Mouse (Mus musculus): ENCODE results near the gene Ppp1r11. TPM values are rescaled to one million over a fixed set of nuclear protein-coding genes. Genes with fewer than 3 reads are reported as not detected.

The Ppp1r11 gene
- polyA plus RNA-seq, 1 experiment from 2014 or later, result 157 TPM

DNA sequence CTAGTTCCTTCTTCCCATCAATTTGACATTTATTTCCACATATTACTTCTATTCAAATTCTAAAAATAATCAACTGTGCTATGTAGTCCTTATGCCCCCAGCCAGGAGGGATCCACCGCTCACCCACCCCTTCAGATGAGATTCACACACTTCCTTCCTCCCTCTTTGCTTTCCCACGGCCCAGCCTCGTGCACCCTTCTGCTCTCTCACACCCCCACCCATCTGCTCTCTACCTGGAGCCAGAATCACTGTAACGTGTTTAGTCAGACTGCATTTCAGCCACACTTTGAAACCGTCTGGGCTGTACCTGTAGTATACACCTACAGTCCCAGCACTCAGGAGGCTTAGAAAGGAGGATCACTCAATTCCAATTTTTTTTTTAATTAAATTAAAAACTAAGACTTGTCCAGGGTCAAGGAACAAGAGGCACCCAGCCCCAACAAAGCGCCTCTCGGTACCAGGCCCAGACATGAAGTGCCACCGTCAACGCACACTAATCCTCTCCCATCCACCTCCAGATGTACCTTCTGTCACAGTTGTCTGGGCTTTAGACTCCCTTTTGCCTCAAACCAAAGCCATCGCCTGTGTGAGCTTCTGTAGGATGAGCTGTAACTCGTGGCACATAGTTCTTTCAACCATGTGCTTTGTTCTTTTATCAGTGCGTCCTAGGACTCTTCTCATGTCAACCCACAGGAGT lies 22.2 kb downstream of the Ppp1r11 start:
- Histone ChIP-seq H3K27me3 (ENCODE audit: poor library complexity, severe bottlenecking) (no peaks in the 10 kb centered on the region), H3K4me3 (no peak overlapping the region), H3K27ac (no peak overlapping the region), H3K36me3 (replicated peaks) (no peaks in the 10 kb centered on the region), H3K9me3 (no peaks in the 10 kb centered on the region), H3K4me1 (no peaks in the 10 kb centered on the region)
- DNase-seq (ENCODE audit: extremely low spot score, low spot score), result no peak
- WGBS, result 84% methylated on average over 12 of the region's 12 CpGs

DNA sequence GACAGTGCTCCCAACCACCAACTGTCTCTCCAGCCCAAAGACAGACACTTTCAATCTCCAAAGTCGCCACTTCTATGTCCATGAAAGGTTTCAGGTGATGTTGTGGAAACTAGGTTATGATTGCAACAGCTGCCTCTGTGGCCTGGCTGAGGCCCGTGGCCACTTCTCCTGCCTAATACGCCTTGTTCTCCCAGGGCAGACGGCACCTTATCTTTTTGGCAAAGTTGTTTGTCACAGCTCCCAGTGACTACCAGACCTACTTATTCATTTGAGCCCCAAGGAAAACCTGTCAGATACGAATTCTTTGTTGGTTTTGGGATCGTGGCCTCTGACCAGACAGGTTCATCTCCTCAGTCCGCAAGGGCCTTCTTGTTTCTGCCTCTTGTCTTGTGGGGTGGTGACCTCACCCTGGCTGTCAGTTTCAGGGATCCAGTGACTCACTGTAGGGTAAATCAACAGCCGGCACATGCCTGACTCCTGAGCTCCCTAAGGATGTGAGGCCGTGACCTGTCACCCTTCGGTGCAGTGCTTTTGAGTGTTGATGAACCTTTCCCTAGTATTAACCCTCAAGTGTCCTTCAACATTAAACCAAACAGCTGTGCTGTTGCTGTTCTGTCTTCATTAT lies 23.9 kb downstream of the Ppp1r11 start:
- Histone ChIP-seq H3K4me1 (no peaks in the 10 kb centered on the region), H3K9me3 (no peaks in the 10 kb centered on the region), H3K27me3 (ENCODE audit: poor library complexity, severe bottlenecking) (no peaks in the 10 kb centered on the region), H3K36me3 (replicated peaks) (no peaks in the 10 kb centered on the region), H3K4me3 (no peak overlapping the region), H3K27ac (no peak overlapping the region)
- no peak for DNase-seq (ENCODE audit: extremely low spot score, low spot score)
- 67% methylated on average over 10 of the region's 10 CpGs for WGBS

DNA sequence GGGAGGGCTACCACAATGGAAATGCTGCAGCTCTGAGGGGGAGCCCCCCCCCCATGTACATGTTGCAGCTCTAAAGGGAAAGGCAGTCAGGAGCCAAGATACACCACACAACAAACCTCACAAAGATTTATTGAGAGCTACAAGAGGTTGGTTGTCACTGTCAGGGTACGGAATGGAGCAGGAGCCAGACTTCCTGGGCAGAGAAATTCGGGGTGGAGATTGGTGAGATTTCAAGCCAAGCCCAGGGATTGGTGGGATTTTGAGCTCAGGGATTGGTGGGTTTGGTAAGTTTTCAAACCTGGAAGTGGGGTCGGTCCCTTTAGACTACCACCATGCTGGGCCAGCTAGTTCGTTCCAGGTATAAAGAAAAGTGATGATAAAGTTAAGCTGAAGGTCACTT lies 28.1 kb downstream of the Ppp1r11 start:
- Histone ChIP-seq H3K9me3 (no peaks in the 10 kb centered on the region), H3K36me3 (replicated peaks) (no peaks in the 10 kb centered on the region), H3K27ac (no peak overlapping the region), H3K27me3 (ENCODE audit: poor library complexity, severe bottlenecking) (peaks cover 3% of the 10 kb centered on the region; the same call in 1 of the 2 replicates), H3K4me3 (no peak overlapping the region), H3K4me1 (no peaks in the 10 kb centered on the region)
- 73% methylated on average over 4 of the region's 4 CpGs for WGBS
- no peak for DNase-seq (ENCODE audit: extremely low spot score, low spot score)

DNA sequence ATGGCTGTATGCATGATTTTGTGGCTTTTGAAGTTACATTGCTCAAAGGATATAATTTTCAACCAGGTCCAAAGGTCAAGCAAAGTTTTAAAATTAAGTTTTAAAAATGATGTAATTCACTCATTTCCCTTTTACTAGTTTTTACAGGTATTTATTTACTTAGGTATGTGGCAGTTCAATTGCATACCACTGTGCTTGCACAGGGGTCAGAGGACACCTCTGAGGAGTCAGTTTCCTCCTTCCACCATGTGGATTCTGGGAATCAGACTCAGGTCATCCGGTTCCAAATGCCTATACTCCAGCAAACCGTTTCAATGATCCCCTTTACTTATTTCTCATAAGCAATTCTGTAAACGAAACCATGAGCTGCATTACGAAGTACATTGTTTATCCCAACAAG lies 28.8 kb downstream of the Ppp1r11 start:
- Histone ChIP-seq H3K9me3 (no peaks in the 10 kb centered on the region), H3K4me1 (no peaks in the 10 kb centered on the region), H3K27me3 (ENCODE audit: poor library complexity, severe bottlenecking) (peaks cover 3% of the 10 kb centered on the region; the same call in 1 of the 2 replicates), H3K36me3 (replicated peaks) (no peaks in the 10 kb centered on the region), H3K27ac (no peak overlapping the region), H3K4me3 (no peak overlapping the region)
- no peak for DNase-seq (ENCODE audit: extremely low spot score, low spot score)
- 84% methylated on average over 4 of the region's 4 CpGs for WGBS

DNA sequence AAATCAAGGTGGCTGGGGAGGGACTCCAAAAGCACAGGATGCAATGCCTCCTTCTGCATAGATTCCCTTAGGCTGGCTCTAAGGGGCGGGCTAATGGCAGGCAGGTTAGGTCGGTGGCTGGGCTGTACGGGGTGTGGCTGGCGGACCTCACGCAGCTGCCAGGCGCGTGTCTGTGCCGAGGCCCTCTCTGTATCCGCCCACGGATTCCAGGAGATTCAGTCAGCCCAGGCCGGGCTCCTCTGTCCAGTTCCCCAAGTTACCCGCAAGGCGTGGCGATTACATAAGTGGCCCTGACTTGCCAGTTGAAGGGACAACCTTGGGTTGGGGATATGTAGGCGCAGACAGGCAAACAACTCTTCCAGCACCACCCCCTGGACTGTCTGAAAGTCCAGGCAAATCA lies 31.3 kb downstream of the Ppp1r11 start:
- no peaks in the 10 kb centered on the region for H3K9me3 ChIP-seq
- H3K27me3 ChIP-seq (ENCODE audit: poor library complexity, severe bottlenecking), result peaks cover 3% of the 10 kb centered on the region; the same call in 1 of the 2 replicates
- no peak overlapping the region for H3K4me3 ChIP-seq
- no peak overlapping the region for H3K27ac ChIP-seq
- DNase-seq (ENCODE audit: extremely low spot score, low spot score), result no peak
- no peaks in the 10 kb centered on the region for H3K36me3 ChIP-seq (replicated peaks)
- WGBS, result 58% methylated on average over 15 of the region's 15 CpGs
- H3K4me1 ChIP-seq, result no peaks in the 10 kb centered on the region

DNA sequence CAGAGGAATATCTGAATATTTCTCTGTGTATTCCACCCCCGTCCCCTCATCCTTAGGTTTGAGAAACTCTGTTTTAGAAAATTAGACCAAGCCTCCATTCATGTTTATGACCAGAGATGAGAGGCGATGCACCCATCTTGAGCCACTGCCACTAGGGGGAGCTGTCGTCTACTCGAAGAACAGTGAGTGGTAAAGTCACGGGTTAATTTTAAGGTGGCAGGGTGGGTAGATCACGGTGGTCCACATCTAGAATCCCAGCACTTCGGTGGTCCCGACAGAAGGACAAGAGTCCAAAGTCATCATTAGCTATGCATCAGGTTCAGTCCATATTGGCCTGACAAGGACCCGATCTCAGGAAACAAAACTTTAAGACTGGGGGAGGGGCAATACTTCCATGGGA lies 36.5 kb downstream of the Ppp1r11 start:
- Histone ChIP-seq H3K36me3 (replicated peaks) (no peaks in the 10 kb centered on the region), H3K4me3 (no peak overlapping the region), H3K9me3 (no peaks in the 10 kb centered on the region), H3K27ac (no peak overlapping the region), H3K27me3 (ENCODE audit: poor library complexity, severe bottlenecking) (peaks cover under 1% of the 10 kb centered on the region; the same call in 1 of the 2 replicates), H3K4me1 (no peaks in the 10 kb centered on the region)
- WGBS, result 17% methylated on average over 9 of the region's 9 CpGs
- DNase-seq (ENCODE audit: extremely low spot score, low spot score), result peak; percentile 52

DNA sequence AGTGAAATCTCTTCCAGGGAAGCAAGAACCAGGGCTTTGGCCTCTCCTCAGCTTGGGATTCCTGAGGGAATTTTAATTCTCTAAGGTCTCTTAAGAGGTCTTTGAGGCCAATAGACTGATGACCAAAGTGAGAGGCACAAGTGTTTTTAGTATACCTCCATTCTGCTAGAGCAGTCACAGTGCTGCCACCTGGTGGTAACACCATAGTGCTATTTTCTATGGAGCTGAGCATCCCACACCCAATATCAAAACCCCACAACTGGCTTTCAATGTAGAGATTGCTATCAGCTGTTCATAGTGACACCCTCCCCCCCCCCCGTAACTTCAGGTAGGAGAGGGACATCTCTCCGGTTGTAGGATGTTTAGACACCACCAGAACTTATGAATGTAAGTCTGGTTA lies 37.4 kb downstream of the Ppp1r11 start:
- Histone ChIP-seq H3K27me3 (ENCODE audit: poor library complexity, severe bottlenecking) (no peaks in the 10 kb centered on the region), H3K36me3 (replicated peaks) (no peaks in the 10 kb centered on the region), H3K4me1 (no peaks in the 10 kb centered on the region), H3K27ac (no peak overlapping the region), H3K4me3 (no peak overlapping the region), H3K9me3 (no peaks in the 10 kb centered on the region)
- DNase-seq (ENCODE audit: extremely low spot score, low spot score), result peak; percentile 69
- WGBS, result 18% methylated on average over 2 of the region's 2 CpGs

DNA sequence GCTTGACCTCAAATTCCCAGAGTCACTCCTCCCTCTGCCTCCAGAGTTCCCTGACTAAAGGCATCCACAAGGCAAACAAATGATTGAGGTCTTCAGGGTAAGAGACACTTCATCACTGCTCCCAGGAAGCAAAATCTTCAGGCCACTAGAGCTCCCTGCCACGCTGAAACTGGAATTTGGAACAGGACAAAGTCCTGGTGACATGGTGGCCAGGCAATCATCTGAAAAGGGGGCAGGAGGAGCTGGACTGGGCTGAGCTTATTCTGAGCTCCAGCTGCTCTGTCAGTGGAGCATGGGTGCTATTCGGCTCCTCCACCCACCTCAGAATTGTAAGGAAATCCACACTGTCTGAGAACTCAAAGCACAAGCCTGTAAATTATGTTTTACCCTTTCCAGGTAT lies 39.5 kb downstream of the Ppp1r11 start:
- no peaks in the 10 kb centered on the region for H3K27me3 ChIP-seq (ENCODE audit: poor library complexity, severe bottlenecking)
- no peaks in the 10 kb centered on the region for H3K36me3 ChIP-seq (replicated peaks)
- H3K4me3 ChIP-seq, result no peak overlapping the region
- no peak overlapping the region for H3K27ac ChIP-seq
- DNase-seq (ENCODE audit: extremely low spot score, low spot score), result no peak
- peaks cover 4% of the 10 kb centered on the region; the same call in 1 of the 2 replicates for H3K4me1 ChIP-seq
- WGBS, result 67% methylated on average over 2 of the region's 2 CpGs
- no peaks in the 10 kb centered on the region for H3K9me3 ChIP-seq

DNA sequence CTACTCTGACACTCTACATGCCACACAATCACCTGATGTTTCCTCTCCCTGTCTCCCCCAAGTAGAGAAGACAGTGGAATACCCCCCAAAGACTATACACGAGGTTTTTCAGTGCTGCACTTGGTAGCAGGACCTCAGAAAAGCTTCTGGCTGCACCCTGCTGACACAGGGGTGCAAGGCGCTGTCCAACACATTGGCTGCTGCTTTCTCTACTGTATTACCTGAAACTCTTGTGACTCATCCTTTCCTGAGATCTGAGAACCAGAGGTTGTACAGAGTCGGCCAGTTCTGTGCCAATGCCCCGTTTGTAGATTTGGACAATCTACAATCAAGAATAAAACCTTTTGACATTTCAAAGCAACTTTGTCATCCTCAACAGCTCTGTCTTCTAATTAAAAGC lies 41.7 kb downstream of the Ppp1r11 start:
- no peaks in the 10 kb centered on the region for H3K9me3 ChIP-seq
- no peaks in the 10 kb centered on the region for H3K27me3 ChIP-seq (ENCODE audit: poor library complexity, severe bottlenecking)
- H3K27ac ChIP-seq, result no peak overlapping the region
- no peak for DNase-seq (ENCODE audit: extremely low spot score, low spot score)
- H3K4me3 ChIP-seq, result no peak overlapping the region
- H3K36me3 ChIP-seq (replicated peaks), result no peaks in the 10 kb centered on the region
- WGBS, result 59% methylated on average over 4 of the region's 4 CpGs
- peaks cover 4% of the 10 kb centered on the region; the same call in 1 of the 2 replicates for H3K4me1 ChIP-seq

DNA sequence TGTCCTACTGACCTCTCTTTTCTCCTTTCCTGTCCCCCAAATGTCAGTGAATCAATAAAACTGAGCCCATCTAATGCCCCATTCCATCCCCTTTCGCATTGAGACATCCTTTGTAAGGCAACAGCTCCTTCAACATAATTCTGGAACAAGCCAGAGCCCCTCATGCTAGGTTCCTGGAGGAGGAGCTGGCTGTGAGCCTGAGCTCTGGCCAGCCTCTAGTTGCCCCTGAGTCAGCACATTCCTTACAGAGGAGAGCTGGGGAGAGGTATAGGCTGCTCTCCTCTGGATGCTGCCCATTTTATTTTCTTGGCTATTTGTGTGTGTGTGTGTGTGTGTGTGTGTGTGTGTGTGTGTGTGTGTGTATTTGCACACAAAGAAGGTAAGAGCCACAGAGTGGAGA lies 43.3 kb downstream of the Ppp1r11 start:
- Histone ChIP-seq H3K27ac (no peak overlapping the region), H3K4me1 (peaks cover 4% of the 10 kb centered on the region; the same call in 1 of the 2 replicates), H3K4me3 (no peak overlapping the region), H3K27me3 (ENCODE audit: poor library complexity, severe bottlenecking) (no peaks in the 10 kb centered on the region), H3K36me3 (replicated peaks) (no peaks in the 10 kb centered on the region), H3K9me3 (no peaks in the 10 kb centered on the region)
- 65% methylated on average over 1 of the region's 1 CpGs for WGBS
- no peak for DNase-seq (ENCODE audit: extremely low spot score, low spot score)

DNA sequence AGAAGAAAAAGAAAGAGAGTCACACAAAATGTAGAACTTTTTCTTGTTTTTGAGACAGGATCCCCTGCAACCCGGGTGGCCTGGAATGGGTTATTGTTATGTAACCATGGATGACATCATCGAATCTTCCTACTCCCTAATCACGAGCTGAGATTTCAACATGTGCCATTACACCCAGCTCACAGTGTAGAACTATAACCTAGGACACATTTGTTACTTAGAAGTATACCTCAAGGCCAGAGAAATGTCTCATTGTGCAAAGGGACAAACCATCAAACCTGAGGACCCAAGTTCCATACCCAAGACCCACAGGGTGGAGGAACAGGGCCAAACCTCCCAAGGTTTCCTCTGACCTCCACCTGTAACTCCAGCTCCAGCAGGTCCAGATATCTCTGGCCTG lies 47.9 kb downstream of the Ppp1r11 start:
- no peak for DNase-seq (ENCODE audit: extremely low spot score, low spot score)
- Histone ChIP-seq H3K27me3 (ENCODE audit: poor library complexity, severe bottlenecking) (no peaks in the 10 kb centered on the region), H3K4me3 (no peak overlapping the region), H3K27ac (no peak overlapping the region), H3K9me3 (no peaks in the 10 kb centered on the region), H3K4me1 (peaks cover 4% of the 10 kb centered on the region; the same call in 1 of the 2 replicates), H3K36me3 (replicated peaks) (no peaks in the 10 kb centered on the region)
- 81% methylated on average over 3 of the region's 3 CpGs for WGBS

DNA sequence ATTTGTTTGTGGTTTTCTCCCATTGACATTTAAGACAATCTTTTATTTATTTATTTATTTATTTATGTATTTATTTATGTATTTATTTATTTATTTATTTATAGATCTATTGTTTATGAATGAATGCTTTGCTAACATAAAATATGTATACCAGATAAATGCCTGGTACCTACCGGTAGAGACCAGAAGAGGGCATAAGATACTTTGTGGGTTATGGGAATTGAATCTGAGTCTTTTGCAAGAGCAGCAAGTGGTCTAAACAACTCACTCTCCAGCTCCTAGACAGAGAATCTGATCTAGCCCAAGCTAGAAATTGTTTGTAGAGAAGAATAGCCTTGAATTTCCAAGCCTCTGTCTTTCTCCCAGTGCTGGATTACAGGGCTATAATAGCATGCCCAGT lies 50.9 kb downstream of the Ppp1r11 start:
- Histone ChIP-seq H3K4me3 (no peak overlapping the region), H3K27me3 (ENCODE audit: poor library complexity, severe bottlenecking) (no peaks in the 10 kb centered on the region), H3K9me3 (no peaks in the 10 kb centered on the region), H3K36me3 (replicated peaks) (no peaks in the 10 kb centered on the region), H3K4me1 (no peaks in the 10 kb centered on the region), H3K27ac (no peak overlapping the region)
- DNase-seq (ENCODE audit: extremely low spot score, low spot score), result no peak
- WGBS, result 51% methylated on average over 1 of the region's 1 CpGs

DNA sequence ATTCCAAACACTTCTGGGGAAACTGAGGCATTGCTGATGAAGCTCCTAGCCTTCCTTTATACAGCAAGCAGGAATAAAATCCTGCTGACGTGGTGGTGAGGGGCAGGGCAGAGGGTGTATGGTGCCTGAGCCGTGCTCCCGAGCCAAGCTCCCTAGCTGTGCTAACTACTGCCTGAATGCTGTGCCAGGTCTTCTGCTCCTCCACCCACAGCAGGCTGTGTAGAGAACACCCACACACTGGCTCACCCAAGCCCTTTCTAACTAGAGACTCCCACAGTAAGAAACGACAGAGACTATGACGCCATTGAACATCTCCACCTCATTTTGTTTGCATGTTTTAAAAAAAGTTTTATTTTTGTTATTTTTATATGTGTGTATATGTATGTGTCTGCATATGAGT lies 51.5 kb downstream of the Ppp1r11 start:
- Histone ChIP-seq H3K27me3 (ENCODE audit: poor library complexity, severe bottlenecking) (no peaks in the 10 kb centered on the region), H3K36me3 (replicated peaks) (no peaks in the 10 kb centered on the region), H3K27ac (no peak overlapping the region), H3K4me3 (no peak overlapping the region), H3K4me1 (no peaks in the 10 kb centered on the region), H3K9me3 (no peaks in the 10 kb centered on the region)
- DNase-seq (ENCODE audit: extremely low spot score, low spot score), result no peak
- 83% methylated on average over 5 of the region's 5 CpGs for WGBS

Measured in forebrain, embryonic 10.5 days (tissue).